Mouse (Mus musculus): Measurements from ENCODE around the gene Lman1l.

The Lman1l gene

DNA sequence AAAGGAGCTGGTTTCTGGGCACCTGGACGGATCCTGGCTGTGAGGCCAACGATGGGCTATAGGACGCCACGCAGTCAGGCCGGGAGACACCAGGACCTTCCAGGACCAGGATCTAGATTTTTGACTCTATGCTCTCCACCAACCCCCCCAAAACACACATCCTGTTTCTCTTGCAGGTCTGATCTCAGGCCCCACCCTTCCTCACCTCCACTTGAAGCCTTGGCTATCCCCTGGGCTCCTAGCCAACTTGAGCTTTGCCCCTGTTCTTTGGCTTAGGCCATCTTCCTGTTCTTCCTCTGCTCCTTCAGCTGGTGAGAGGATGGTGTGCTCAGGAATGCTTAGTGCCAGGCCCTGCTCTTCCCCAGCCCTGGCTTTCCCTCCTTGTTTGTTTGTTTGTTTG lies at the start of gene Lman1l:
Gene Lman1l, minus strand, starts transcription at position 101 of the 400 bp plus-strand sequence.
- no peak for DNase-seq (ENCODE audit: low spot score)

DNA sequence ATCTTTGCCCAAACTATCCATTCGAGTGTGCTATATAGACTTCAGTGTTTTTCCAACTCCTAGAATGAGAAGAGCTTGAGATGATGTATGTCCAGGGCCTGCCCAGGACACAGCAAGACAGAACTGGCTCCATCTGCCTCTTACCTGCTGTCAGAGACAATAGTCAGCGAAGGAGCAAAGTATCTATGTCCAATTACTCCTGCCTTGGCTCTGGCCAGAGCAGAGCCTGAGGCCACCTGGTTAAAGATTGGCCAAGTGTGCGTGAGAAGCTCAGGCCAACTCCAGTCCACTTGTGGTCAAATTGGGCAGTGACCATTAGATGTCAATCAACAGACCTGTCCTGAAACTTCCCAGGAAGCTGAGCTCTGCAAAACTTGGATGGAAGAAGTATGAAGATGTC lies 49.0 kb upstream of the Lman1l start:
- DNase-seq (ENCODE audit: low spot score), result no peak

DNA sequence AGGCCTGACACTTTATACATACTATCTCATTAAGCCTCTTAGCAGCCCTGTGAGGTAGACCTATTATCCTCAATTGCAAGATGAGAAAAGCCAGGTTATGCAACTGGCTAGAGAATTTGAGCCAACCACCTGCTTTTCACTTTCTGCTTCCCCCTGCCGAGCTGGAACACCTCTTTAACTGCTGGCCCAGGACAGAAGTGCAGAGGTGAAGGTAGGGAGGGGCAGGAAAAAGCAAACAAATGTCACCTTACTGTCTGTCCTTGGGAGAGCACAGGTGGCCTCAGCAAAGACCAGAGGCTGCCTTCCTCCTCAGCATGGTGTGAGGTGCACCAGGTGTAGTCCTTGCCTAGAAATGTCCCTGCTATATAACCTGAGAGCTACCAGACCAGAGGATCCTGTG lies 47.7 kb upstream of the Lman1l start:
- DNase-seq (ENCODE audit: low spot score), result no peak

DNA sequence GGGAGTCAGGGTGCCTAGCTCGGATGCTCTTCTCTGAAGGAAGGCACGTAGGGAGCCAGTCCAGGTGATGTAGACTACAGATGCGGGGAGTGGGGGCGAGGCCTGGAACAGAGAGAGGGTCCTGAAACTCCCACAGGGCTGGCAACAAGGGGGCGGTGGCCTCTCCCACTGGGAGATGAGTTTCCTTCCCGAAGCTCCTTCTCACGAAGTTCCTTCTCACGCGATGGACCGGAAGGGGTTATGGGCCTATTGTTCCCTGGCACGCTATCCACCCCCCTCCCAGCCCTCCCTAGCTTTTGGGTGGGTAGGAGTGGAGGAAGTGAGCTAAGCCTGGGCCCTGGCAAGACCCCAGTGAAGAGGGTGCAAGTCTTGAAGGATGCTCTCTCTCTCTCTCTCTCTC lies 47.2 kb upstream of the Lman1l start:
- no peak for DNase-seq (ENCODE audit: low spot score)

DNA sequence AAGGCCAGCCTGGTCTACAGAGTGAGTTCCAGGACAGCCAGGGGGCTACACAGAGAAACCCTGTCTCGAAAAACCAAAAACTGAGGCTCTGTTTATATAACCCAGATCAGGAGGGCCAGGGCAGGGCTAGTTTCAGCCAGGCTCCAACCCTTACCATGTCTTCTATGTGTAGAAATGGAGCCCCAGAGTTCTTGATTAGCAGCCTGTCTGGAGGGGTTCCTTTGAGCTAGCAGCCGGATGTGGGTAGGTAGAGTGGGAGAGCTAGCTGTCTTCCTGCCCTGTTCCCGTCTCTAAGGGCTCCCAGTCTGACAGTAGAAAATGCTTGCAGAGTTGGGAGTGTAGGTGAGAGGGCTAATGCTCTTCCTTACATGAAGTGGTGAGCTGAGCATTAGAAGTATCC lies 46.6 kb upstream of the Lman1l start:
- DNase-seq (ENCODE audit: low spot score), result no peak

DNA sequence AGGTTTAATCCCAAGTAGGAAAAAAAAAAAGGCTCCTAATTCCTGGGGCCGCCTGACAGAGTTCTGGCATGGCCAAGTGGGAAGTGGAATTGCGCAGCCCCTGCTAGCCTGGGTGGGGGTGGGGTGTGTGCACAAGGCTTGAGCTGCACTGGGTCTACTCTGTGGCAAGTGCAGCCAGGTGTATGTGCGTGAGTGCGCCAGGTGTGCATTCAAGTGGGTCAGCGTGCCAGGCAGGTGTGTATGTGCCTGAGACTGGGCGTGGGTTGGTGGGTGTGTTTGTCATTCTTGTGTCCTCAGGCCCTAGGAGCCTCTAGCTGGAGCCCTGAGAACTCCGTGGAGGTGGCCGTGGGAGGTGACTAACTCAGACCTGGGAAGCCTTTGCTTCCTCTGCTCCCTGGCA lies 46.0 kb upstream of the Lman1l start:
- no peak for DNase-seq (ENCODE audit: low spot score)

DNA sequence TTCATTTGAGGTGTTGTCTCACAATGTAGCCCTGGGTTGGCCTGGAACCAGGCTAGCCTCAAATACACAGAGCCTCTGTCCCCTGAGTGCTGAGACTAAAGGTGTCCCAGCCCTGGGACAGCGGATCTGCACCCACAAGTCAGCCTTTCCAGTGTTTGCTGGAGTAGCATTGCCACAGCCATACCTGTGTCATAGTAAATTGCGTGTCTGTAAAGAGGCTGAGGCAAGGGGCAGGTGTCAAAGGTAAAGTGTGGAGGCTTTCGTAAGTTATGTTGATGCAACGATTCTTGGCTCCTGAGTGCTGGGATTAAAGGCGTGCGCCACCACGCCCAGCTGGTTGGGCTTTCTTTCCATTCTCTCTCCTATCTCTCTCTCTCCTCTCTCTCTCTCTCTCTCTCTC lies 44.0 kb upstream of the Lman1l start:
- DNase-seq (ENCODE audit: low spot score), result no peak

DNA sequence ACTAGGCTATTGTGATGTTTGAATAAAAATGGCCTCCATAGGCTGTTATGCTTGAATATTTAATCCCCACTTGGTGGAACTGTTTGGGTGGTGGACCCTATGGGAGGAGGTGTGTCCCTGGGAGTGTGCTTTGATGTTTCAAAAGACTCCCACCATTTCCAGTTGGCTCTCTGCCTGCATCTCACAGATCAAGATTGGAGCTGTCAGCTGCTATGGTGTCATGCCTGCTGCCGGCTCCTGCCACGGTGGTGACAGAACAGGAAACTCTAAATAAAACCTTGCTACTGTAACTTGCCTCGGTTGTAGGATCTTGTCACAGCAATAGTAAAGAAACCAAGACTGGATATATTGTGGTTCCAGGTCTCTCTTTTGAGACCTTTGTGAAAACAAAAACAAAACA lies 41.0 kb upstream of the Lman1l start:
- no peak for DNase-seq (ENCODE audit: low spot score)

DNA sequence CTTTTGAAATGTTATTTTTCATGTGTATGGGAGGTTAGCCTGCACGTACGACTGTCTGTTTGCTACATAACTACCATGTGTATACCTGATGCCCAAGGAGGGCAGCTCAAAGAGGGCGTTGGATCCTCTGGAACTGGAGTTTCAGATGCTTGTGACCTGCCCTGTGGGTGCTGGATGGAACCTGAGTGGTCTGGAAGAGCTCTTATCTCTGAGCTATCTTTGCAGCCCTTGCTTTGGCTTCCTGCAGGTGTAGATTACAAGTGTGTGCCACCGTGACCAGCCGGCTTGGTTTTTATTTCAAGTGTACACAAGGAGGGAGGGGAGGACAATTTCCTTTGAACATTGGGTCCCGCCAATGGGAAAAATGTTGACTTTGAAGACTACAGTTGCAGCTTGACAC lies 39.9 kb upstream of the Lman1l start:
- DNase-seq (ENCODE audit: low spot score), result no peak

DNA sequence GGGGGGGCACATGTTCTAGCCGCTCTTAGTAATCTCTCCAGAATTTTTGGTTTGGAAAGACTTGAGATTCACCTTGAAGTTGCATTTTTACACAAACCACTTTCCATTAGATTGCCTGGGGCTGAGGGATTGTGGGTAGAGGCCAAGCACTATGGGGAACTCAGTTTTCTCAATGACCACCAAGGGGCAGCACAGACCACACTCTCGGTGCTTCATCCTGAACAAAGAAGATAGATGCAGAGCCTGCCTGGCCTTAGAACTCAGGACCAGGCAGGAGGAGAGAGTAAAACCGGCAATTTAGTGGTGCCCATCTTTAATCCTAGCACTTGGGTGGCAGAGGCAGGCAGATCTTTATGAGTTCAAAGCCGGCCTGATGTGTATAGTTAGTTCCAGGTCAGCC lies 39.2 kb upstream of the Lman1l start:
- DNase-seq (ENCODE audit: low spot score), result peak; percentile 91

DNA sequence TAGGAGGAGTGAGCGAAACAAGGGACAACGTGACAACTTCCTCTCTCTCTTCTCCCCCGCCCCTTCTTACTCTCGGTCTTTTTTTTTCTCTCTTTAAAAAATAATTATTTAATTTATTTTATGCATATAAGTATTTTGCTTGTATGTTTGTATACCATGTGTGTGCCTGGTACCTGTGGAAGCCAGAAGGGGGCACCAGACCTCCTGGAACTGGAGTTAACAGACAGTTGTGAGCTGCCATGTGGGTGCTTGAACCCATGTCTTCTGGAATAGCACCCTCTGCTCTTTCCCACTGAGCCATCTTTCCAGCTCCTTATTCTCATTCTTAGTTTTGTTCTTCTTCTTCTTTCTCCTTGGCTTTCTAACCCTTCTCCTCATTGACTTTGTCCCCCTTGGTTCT lies 38.4 kb upstream of the Lman1l start:
- no peak for DNase-seq (ENCODE audit: low spot score)

DNA sequence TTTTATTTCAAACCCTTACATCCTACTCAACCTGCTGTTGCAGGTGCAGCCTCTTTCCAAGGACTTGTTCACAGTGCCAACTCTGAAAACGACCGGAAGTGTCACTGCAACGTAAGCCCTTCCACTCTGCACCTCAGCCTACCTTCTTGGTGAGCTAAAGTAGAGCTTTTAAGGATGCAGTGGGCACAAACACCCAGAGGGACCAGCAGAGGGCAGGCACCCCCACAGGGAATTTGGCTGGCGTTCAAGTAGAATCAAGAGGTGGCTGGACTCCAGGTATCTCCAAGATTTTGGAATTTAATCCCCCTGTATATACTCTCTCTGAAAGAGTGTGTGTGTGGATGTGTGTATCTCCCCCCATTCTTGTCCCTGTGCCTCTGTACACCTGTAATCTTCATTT lies 37.3 kb upstream of the Lman1l start:
- no peak for DNase-seq (ENCODE audit: low spot score)

DNA sequence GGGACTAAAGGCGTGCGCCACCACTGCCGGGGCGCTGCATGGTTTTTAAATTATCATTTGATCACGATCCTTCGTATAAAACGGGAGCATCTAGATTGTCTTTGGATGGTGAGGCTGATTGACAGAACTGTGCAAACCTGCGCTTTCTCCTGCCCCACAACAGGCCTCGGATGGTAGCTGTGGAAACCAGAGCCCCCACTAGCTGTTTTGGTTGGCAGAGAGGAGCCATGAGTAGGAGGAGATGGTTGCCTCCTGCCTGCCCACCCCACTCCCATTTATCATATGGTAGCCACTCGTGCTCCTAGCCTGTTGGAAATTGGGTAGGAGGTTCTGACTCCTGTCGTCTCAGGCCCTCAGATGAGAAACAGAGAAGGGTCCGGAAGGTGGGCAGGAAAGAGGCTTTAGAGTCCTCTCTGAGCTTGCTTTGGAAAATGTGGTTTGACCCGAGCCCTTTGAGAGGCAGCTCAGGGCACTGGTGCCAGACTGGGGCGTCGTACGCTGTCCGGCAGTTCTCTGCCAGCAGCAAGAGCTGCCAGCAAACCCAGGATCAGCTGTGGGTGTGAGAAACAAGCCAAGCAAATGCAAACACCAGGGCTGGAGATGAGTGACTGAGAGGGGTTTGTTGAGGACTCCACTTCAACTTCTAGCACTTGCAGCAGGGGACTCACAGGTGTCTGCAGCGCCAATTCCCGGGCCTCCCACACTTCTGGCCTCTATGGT lies 36.2 kb upstream of the Lman1l start:
- DNase-seq (ENCODE audit: low spot score), result no peak

DNA sequence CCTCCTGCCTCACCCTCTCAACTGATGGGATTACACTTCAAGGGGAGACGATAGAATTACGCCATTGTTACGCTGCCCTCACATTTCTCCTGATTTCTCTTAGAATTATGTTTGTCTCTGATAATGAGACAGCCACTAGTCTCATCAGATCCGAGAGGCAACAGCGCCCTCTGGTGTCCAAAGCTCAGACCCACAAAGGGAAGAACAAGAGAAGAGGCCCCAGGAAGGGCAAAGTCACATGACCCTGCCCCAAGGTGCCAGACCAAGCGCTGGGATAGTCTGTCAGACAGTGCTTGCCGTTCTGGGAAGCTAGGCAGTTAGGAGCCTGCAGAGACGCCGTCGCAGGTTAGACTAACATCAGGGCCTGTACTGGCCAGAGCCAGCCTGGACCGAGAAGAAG lies 35.2 kb upstream of the Lman1l start:
- DNase-seq (ENCODE audit: low spot score), result peak; percentile 99

DNA sequence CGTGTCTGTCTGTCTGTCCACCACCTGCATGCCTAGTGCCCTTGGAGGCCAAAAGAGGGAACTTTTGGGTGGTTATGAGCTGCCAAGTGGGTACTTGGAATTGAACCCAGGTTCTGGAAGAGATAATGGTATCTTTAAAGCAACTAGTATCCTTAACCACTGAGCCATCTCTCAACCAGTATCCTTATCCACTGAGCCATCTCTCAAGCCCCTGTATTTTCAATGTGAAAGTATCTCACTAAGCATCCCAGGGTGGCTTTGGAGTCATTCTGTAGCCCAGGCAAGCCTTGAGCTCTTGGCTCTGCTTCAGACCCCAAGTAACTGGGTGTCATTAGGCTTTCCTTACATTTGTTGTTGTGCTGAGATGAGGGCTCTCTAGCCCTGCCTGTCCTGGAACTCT lies 34.4 kb upstream of the Lman1l start:
- DNase-seq (ENCODE audit: low spot score), result no peak

DNA sequence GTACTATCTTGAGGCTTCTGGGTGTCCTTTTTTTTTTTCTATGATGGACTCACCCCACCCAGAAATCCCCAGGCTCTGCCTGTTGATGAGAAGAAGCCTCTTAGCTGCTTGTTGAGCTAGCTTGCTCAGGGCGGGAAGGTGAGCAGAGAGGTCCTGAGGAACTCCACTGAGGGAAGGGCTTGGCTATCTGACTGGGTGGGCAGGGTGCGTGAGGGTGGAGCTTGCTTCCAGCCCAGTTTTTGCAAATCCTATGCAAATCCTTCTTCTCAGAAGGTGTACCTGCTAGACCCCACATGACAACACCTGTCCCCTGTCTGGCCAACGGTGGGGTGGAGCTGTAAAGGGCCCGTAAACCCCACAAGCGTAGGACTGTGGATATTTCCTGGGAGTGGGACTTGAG lies 32.7 kb upstream of the Lman1l start, which contains the start of gene Csk:
Gene Csk, minus strand, starts transcription at position 349 of the 400 bp plus-strand sequence.
- DNase-seq (ENCODE audit: low spot score), result no peak

DNA sequence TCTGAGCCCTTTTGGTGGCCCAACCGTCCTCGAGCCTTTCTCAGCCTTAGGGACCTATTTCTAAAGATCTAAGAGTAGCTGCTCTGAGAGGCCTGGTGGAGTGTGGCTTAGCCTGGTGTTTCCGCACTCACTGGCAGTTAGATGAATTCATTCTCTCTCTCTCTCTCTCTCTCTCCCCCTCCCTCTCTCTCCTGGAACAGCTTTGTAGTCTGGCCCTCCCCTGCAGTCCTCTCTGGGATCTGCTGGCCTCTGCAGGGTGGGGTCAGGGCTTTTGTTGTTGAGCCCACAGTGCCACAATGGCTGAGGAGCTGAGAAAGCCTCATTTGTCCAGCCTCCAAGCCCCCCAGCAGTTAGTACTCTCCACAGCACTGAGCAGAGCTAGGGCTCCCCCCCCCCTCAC lies 32.3 kb upstream of the Lman1l start:
- peak; percentile 59 for DNase-seq (ENCODE audit: low spot score)

DNA sequence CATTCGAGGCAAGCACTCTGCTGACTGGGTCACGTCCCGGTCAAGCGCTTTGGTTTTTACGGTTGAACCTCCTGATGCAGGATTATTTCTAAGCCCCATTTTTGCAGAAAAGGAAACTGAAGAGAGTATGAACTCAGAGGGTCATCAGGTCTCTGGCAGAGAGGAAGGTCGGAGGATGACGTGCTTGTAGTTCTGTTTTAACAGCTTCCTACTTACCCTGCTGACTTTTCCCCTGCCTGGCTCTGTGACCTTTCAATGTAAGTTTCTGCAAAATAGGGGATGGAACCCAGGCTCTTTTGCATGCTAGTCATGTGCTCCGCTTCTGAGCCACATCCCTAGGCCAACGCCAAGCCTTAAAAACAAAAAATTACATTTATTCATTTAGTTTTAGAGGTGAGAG lies 31.8 kb upstream of the Lman1l start:
- DNase-seq (ENCODE audit: low spot score), result no peak

DNA sequence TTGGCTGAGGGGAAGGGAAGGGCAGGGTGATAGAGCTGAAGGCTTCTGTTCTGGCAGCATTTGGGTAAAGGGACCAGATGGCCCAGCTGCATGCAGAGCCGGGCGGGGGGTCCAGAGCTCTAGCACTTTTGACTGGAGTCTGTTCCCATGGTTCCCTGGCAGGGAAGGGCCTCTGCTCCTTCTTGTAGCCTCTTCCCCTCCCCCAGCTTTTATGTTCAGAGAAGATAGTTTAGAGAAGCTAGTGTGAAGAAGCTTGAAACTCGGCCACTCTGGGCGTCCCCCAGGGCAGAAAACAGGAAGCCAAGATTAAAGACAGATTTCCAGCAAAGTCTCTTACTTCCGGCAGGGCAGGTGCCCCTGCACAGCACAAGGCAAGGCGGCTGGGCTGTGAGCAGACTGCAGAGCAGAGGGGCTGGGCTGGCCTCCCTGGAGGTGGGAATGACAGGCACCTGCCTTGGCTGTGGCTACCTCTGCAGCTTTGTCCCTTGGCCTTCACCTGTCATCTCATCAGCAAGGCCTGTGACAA lies 30.3 kb upstream of the Lman1l start:
- DNase-seq (ENCODE audit: low spot score), result peak; percentile 42

DNA sequence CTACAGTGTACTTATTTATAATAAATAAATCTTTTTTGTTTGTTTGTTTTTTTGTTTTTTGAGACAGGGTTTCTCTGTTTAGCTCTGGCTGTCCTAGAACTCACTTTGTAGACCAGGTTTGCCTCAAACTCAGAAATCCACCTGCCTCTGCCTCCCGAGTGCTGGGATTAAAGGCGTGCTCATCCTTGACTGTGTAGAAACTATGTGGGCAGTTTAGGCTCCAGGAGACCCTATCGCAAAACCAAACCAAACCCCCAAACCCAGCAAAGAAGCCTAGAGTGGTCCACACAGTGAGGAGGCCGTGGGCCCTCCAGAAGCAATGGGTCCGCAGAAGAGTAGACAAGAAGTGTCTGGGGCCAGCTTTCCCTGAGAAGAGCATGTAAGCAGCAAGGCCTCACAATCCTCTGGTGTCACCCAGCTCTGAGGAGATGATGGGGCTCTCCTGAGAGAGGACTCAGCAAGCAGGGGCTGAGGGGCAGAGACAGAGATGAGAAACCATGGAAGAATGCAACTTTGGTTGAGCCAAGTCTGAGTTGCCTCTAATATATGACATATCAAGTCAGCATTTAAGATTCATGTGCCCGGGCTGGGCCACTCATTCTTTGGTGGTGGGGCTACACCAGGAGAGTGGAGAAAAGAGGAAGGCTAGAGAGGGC lies 29.7 kb upstream of the Lman1l start:
- no peak for DNase-seq (ENCODE audit: low spot score)

DNA sequence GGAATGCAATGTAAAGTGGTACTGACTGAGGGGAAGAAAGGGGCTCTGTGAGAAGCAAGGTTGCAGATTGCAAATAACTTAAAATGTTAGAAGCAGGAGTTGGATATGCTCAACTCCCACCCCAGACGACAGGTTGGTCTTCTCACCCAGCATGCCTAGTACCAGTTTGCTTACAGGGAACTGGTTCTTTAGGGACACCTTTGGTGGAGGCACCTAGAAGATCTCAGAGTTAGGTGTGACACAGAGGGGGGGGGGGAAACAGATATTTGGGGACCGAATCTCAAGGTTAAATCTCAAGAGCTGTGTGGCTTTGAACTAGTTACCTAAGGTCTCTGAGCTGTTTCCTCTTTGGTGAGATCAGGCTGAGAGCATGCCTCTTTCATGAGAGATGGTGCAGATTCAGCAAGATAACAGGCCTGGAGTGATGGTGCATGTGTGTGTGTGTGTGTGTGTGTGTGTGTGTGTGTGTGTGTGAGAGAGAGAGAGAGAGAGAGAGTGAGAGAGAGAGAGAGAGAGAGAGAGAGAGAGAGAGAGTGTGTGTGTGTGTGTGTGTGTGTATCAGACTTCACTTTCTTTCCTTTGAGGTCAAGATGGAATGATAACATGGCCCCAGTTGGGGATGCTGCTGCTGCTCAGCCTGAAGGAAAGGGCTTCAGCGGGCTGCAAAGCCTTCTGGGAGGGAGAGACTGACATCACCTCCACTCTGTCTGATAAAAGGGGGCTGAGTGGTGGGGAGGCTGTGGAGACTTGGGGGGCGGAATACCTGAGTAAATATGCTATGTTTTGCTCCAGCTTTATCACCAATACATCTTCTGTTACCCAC lies 26.9 kb upstream of the Lman1l start:
- DNase-seq (ENCODE audit: low spot score), result no peak

DNA sequence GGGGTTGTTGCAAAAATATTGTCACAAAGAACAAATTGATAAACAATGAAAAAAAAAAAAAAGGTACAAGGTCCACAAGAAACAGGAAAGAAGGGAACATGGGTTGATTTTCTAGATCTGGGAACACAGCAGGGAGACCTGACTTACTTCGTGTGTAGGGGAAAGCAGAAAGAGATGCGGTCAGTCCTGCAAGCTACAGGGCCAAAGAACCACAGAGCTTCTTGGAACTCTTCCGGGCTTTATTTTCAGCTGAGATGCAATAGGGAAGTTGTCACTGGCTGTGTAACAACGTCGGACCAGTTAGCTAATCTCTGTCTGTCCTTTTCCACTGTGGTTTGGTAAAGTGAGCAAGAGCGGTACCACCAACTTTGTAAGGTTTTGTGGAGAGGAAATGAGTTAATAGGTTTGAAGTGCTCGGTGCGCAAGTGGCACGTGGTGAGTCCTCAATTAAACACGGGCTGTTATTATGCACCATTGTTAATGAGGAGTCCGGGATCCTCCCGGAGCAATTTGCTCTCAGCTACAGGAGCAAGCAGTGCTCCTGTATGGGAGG lies 26.1 kb upstream of the Lman1l start:
- DNase-seq (ENCODE audit: low spot score), result no peak

All from embryo, embryonic 10.5 days (tissue).